Mouse (Mus musculus) small intestine, adult 10 weeks (tissue): ENCODE measurements around the gene Ear2. TPM values are rescaled to one million over a fixed set of nuclear protein-coding genes. Genes with fewer than 3 reads are reported as not detected.

Source experiments
- polyA plus RNA-seq: library from polyadenylated mRNA; stranded (reverse); fragments of 350-450 nt; fragmentation: Illumina TruSeq; extraction: RNeasy Lipid Tissue Mini Kit (QIAGEN cat#74804); gene quantifications from one replicate; pipeline ENCODE4 v1.2.3, GENCODE M21; 2014; ENCODE audit warnings: low replicate concordance

Gene Ear2
- polyA plus RNA-seq: 10.1 TPM

GRCm38 (mm10) chr14:44102354-44102753 is at the start of gene Ear2:
Gene Ear2 (plus strand): TSS chr14:44102654.

GRCm38 (mm10) chr14:44123551-44123950 is 21.1 kb downstream of the Ear2 start, which contains the start of gene Gm3327:
Gene Gm3327 (plus strand): TSS chr14:44123851.

Other genes starting within 250 kb of the Ear2 start
- gene Ear1, start 227.1 kb upstream of the Ear2 start, polyA plus RNA-seq: not detected
- gene Ear10, start 179.1 kb upstream of the Ear2 start, polyA plus RNA-seq: not detected
- 1.8 TPM for gene Gm8113, start 177.3 kb upstream of the Ear2 start, polyA plus RNA-seq
- not detected for gene Ang5, start 145.6 kb upstream of the Ear2 start, polyA plus RNA-seq
- gene Ang6, start 100.4 kb upstream of the Ear2 start, polyA plus RNA-seq: not detected
- gene Gm3327, start 21.2 kb downstream of the Ear2 start, polyA plus RNA-seq: not detected
- gene Gm8212, start 95.0 kb downstream of the Ear2 start, polyA plus RNA-seq: not detected
- not detected for gene 4930503E14Rik, start 110.6 kb downstream of the Ear2 start, polyA plus RNA-seq
- not detected for gene Gm8220, start 182.9 kb downstream of the Ear2 start, polyA plus RNA-seq
- gene Gm5930, start 235.9 kb downstream of the Ear2 start, polyA plus RNA-seq: not detected